Mouse (Mus musculus): ENCODE results near the gene Msh3.

- TF ChIP-seq CTCF (IDR thresholded peaks at IDR 0.05; ENCODE audit: borderline replicate concordance, insufficient read depth, low read length), result no peak
- no peak for TF ChIP-seq POLR2A (IDR thresholded peaks at IDR 0.05; ENCODE audit: low read depth, low read length)
Measured at GRCm38 (mm10) chr13:92297021-92297420, 57.8 kb downstream of the Msh3 start.
